Mouse (Mus musculus) lung, adult 2 months (tissue): Measurements from ENCODE around the gene Mrtfa.

Source experiments
- CTCF ChIP-seq: fragments of 200-500 bp; IDR thresholded peaks from 2 replicates; pipeline ENCODE4 v1.5.1; 2011; ENCODE audit warnings: mild to moderate bottlenecking, low read length, control low read depth; ENCODE audit not compliant: insufficient read depth
- POLR2A ChIP-seq: fragments of 200-500 bp; IDR thresholded peaks from 2 replicates; pipeline ENCODE4 v1.6.1; 2011; ENCODE audit warnings: low read depth, mild to moderate bottlenecking, control low read depth, low read length, borderline replicate concordance; ENCODE audit errors: extremely low read depth

DNA sequence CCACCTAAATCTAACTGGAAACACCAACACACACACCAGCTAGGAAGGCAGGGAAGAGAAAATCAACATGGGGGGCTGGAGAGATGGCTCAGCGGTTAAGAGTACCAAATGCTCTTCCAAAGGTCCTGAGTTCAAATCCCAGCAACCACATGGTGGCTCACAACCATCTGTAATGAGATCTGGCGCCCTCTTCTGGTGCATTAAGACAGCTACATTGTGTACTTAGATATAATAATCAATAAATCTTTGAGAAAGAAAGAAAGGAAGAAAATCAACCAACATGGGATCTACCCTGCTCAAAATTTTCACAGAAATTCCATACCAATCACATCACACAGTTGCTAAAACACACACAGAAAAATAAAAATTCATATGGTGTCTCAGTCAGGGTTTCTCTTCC lies 34.1 kb downstream of the Mrtfa start:
- TF ChIP-seq CTCF (no peak), POLR2A (no peak)
